Mouse (Mus musculus) G1E (cell line): ENCODE results near the gene Sh3bgrl2.

ENCODE experiments used
- CTCF ChIP-seq: IDR thresholded peaks from 2 replicates; pipeline ENCODE4 v1.5.1; 2012; ENCODE audit warnings: low read depth, low read length, inconsistent platforms, mixed read lengths
- GATA1 ChIP-seq: IDR thresholded peaks from 2 replicates; pipeline ENCODE4 v1.6.1; 2012; ENCODE audit warnings: borderline replicate concordance, low read length, inconsistent platforms, mixed read lengths
- POLR2AphosphoS5 ChIP-seq: IDR thresholded peaks from 2 replicates; pipeline ENCODE4 v1.6.1; 2012; ENCODE audit warnings: low read depth, low read length, inconsistent platforms; ENCODE audit not compliant: insufficient replicate concordance
- TAL1 ChIP-seq: conservative IDR thresholded peaks from 2 replicates; pipeline ENCODE4 v1.6.1; 2012; ENCODE audit warnings: low read depth, low read length, inconsistent platforms, mixed read lengths

- TF ChIP-seq TAL1, result no peak
- TF ChIP-seq CTCF, result no peak
- no peak for TF ChIP-seq GATA1
- no peak for TF ChIP-seq POLR2AphosphoS5
Measured at GRCm38 (mm10) chr9:83556236-83556635, 8.1 kb downstream of the Sh3bgrl2 start.
